Mouse (Mus musculus): ENCODE results near the gene Defb30. TPM values are rescaled to one million over a fixed set of nuclear protein-coding genes. Genes with fewer than 3 reads are reported as not detected.

Gene Defb30
- polyA plus RNA-seq (2014; fragmentation: Illumina TruSeq; extraction: RNeasy Lipid Tissue Mini Kit (QIAGEN cat#74804); ENCODE audit: low replicate concordance): not detected

DNA sequence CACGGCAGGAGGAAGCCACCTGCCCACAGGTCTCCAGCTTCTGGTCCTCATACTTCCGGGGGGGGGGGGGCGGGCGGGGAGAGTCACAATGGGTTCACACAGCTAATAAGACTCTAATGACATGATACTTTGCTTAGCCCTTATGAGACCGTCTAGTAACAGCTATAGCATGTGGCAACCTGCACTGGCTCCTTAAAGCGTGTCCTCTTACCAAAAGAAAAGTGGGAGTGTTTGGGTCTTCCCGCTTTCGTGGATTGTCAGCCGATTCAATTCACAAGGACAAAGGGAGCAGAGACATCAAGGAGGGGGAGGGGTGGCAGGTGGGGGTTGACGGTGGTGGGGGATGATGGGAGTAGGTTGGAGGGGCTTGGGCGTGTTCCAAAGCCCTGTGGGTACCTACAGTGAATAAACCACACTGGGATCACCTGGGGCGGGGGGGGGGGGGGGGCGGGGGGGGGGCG, at the start of gene Defb30:
Gene Defb30 (minus strand): TSS at position 51 of the 461 bp plus-strand sequence.

DNA sequence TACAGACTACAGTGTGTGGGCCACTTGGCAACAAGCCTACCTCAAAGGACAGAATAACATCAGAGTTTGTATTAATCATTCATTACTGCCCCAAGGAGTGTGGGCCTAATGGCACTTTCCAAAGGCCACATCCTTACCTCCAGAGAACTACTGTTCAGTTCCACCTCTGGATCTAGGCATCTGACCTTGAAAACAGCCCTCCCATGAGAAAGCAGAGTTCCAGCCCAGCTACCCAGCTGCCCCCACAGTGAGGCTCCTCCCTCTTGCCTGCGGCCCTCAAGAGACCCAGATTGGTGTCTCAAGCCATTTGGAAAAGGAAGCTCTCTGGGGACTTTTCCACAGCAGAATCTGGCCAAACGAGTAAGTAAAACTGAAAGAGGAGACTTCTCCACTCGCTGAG, 3.1 kb downstream of the Defb30 start, which contains the start of gene Defb42:
Gene Defb42 (plus strand): TSS at position 301 of the 400 bp plus-strand sequence.

DNA sequence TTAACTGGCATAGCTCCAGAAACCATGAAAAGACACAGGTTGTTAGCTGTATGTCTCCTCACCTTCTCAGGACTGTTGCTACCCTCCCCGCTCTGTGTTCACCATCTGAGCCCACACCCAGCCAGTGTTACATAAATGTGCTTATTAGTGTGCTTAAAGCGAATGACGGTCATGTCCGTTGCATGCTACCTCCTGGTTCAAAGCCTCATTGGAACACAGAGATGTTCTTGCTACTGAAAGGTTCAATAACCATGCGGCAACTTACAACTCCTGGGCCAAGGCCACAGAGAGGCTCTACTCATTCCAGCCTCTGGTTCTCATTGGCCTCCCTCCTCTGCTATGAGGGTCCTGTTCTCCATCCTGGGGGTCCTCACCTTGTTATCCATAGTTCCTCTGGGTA, 38.3 kb downstream of the Defb30 start, which contains the start of gene Defb43:
Gene Defb43 (plus strand): TSS at position 301 of the 400 bp plus-strand sequence.

DNA sequence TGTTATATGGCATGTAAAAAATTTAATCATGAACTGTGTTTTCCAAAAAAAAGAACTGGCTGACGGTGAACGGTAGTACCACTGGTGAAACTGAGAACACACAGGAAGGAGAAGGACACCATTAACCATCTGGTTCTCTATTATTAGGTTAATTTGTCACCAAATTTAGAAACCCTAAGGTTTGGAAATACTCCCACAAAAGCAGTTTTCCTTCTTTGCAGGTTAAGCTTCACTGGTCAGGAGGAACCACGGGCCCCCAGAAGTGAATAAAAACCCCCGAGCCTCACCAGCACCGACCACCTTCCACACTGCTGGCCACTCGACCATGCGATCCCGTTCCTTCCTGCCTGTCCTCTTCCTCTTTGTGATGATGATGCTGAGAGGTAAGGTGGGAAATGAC, 52.0 kb downstream of the Defb30 start, which contains the start of gene Defb47:
Gene Defb47 (plus strand): TSS at position 301 of the 400 bp plus-strand sequence.

GRCm38 (mm10) chr14:62984410-62984809, 65.3 kb downstream of the Defb30 start, which contains the start of gene Defb48:
TSS of gene Defb48 (minus strand) at chr14:62984510.

Other genes with a start within 250 kb of the Defb30 start
- 6.8 TPM for gene Wdfy2, start 212.3 kb downstream of the Defb30 start, polyA plus RNA-seq (2014; fragmentation: Illumina TruSeq; extraction: RNeasy Lipid Tissue Mini Kit (QIAGEN cat#74804); ENCODE audit: low replicate concordance)
- not detected for gene Defb48, start 65.5 kb downstream of the Defb30 start, polyA plus RNA-seq (2014; fragmentation: Illumina TruSeq; extraction: RNeasy Lipid Tissue Mini Kit (QIAGEN cat#74804); ENCODE audit: low replicate concordance)
- gene Defb47, start 51.9 kb downstream of the Defb30 start, polyA plus RNA-seq (2014; fragmentation: Illumina TruSeq; extraction: RNeasy Lipid Tissue Mini Kit (QIAGEN cat#74804); ENCODE audit: low replicate concordance): not detected
- not detected for gene Defb43, start 38.2 kb downstream of the Defb30 start, polyA plus RNA-seq (2014; fragmentation: Illumina TruSeq; extraction: RNeasy Lipid Tissue Mini Kit (QIAGEN cat#74804); ENCODE audit: low replicate concordance)
- gene Defb42, start 3.0 kb downstream of the Defb30 start, polyA plus RNA-seq (2014; fragmentation: Illumina TruSeq; extraction: RNeasy Lipid Tissue Mini Kit (QIAGEN cat#74804); ENCODE audit: low replicate concordance): not detected

Data from small intestine, adult 10 weeks (tissue).